Mouse (Mus musculus) cerebellum, adult 2 months (tissue): ENCODE measurements around the gene Top1.

ENCODE experiments used
- CTCF ChIP-seq: fragments of 200-500 bp; IDR thresholded peaks from 2 replicates; pipeline ENCODE4 v1.5.1; 2011; ENCODE audit warnings: low read depth, mild to moderate bottlenecking, control low read depth, low read length, moderate library complexity, borderline replicate concordance; ENCODE audit not compliant: insufficient read depth
- POLR2A ChIP-seq: fragments of 200-500 bp; IDR thresholded peaks from 2 replicates; pipeline ENCODE4 v1.6.1; 2011; ENCODE audit warnings: low read length, control low read depth, borderline replicate concordance; ENCODE audit not compliant: insufficient read depth

DNA sequence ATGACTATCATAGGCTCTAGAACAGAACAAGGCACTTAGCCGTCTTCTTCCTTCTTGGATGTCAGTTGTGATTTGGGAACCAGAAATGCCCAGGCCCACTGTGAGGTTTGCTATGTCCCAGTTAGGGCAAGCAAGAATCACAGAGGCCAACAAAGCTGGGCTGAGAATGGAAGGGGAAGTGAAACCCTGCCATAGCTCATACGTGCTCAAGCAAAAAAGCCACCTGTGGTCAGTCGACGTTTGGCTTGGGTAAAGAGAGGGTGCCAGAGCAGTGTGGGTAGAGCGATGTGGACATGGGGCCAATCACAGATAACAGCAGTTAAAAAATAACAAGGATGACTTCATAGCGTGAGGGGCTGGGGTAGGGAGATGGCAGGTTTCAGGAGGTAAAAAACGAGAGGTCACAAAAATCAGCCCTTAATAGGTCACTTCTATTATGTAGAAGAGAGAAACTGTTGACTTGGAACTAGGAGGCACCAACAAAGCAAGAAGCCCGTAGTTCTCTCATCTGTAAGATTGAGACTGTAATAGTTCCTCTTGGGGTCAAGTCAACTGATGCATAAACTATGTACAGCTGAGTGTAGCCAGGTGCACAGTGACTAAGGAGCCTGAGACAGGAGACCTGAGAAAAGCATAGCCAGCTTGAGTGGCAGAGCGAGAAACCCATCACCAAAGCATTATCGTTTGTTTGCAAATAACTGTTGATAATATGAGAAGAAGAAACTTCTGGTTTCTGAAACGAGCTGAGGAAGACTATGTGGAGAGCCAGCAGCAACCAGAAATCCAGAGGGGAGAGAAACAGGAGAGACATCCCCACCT is 18.3 kb upstream of the Top1 start:
- TF ChIP-seq POLR2A (no peak), CTCF (no peak)
